Mouse (Mus musculus) liver, adult 10 weeks (tissue): ENCODE measurements around the gene Dcakd. TPM values are rescaled to one million over a fixed set of nuclear protein-coding genes. Genes with fewer than 3 reads are reported as not detected.

Experiments
- polyA plus RNA-seq: library from polyadenylated mRNA; stranded (reverse); fragments of 350-450 nt; fragmentation: Illumina TruSeq; extraction: RNeasy Lipid Tissue Mini Kit (QIAGEN cat#74804); gene quantifications from one replicate; pipeline ENCODE4 v1.2.3, GENCODE M21; 2014; ENCODE audit warnings: low read depth, low replicate concordance

The Dcakd gene
- 20.2 TPM for polyA plus RNA-seq

GRCm38 (mm10) chr11:103028176-103028891 lies at the start of gene Dcakd, which contains the start of gene Nmt1:
TSS of gene Dcakd (minus strand) at chr11:103028333.
TSS of gene Nmt1 (plus strand) at chr11:103028190.

GRCm38 (mm10) chr11:102946265-102946991 lies 81.7 kb downstream of the Dcakd start, which contains the start of gene C1ql1:
TSS of gene C1ql1 (minus strand) at chr11:102946688.

Other genes starting within 250 kb of the Dcakd start
- gene Gjc1, start 208.6 kb downstream of the Dcakd start, polyA plus RNA-seq = 0.66 TPM
- gene Higd1b, start 192.5 kb downstream of the Dcakd start, polyA plus RNA-seq = not detected
- gene Eftud2, start 147.3 kb downstream of the Dcakd start, polyA plus RNA-seq = 7.8 TPM
- gene Ccdc103, start 147.1 kb downstream of the Dcakd start, polyA plus RNA-seq = not detected
- gene Fam187a, start 143.2 kb downstream of the Dcakd start, polyA plus RNA-seq = not detected
- 0.24 TPM for gene Gfap, start 127.4 kb downstream of the Dcakd start, polyA plus RNA-seq
- not detected for gene Kif18b, start 103.2 kb downstream of the Dcakd start, polyA plus RNA-seq
- gene C1ql1, start 81.6 kb downstream of the Dcakd start, polyA plus RNA-seq = not detected
- gene Nmt1, start 143 bp downstream of the Dcakd start, polyA plus RNA-seq = 11.1 TPM
- not detected for gene Plcd3, start 73.3 kb upstream of the Dcakd start, polyA plus RNA-seq
- gene Acbd4, start 73.3 kb upstream of the Dcakd start, polyA plus RNA-seq = 10.8 TPM
- 16.2 TPM for gene Hexim1, start 87.9 kb upstream of the Dcakd start, polyA plus RNA-seq
- 0.26 TPM for gene Hexim2, start 104.1 kb upstream of the Dcakd start, polyA plus RNA-seq
- 0.56 TPM for gene Fmnl1, start 142.8 kb upstream of the Dcakd start, polyA plus RNA-seq
- gene 1700023F06Rik, start 180.2 kb upstream of the Dcakd start, polyA plus RNA-seq = not detected
- not detected for gene Spata32, start 190.1 kb upstream of the Dcakd start, polyA plus RNA-seq
- gene Map3k14, start 239.1 kb upstream of the Dcakd start, polyA plus RNA-seq = 0.08 TPM